Mouse (Mus musculus): ENCODE results near the gene Tcf7. TPM values are rescaled to one million over a fixed set of nuclear protein-coding genes. Genes with fewer than 3 reads are reported as not detected.
A peak's percentile ranks its signal among the peaks of the same experiment; 100 is the strongest.

The Tcf7 gene
- total and polyA plus RNA-seq, 2 experiments from 2014 or later: 2.0 to 3.1 TPM

GRCm38 (mm10) chr11:52319664-52320063, 36.9 kb upstream of the Tcf7 start:
- Histone ChIP-seq H3K9me3 (ENCODE audit: low read length) (no peaks in the 10 kb centered on the region), H3K4me3 (ENCODE audit: low read depth, low read length) (no peak overlapping the region), H3K4me2 (ENCODE audit: low read depth, low read length, poor library complexity, severe bottlenecking) (no peak overlapping the region), H3K4me1 (ENCODE audit: insufficient read depth, low read length) (no peaks in the 10 kb centered on the region), H3K27ac (ENCODE audit: low read depth, low read length) (no peak overlapping the region), H3K9ac (replicated peaks; ENCODE audit: low read length, poor library complexity, severe bottlenecking) (no peak overlapping the region), H3K27me3 (ENCODE audit: insufficient read depth, low read length) (no peaks in the 10 kb centered on the region; the same call in 1 of the 2 replicates), H3K36me3 (ENCODE audit: insufficient read depth, low read length) (no peaks in the 10 kb centered on the region)
- no peak for TF ChIP-seq CTCF (IDR thresholded peaks at IDR 0.05)
- 88% methylated on average over 4 of the region's 4 CpGs for WGBS
- DNase-seq (ENCODE audit: low spot score): no peak
- ATAC-seq (ENCODE audit: low FRiP score): no peak

- Histone ChIP-seq H3K9me3 (ENCODE audit: low read length) (no peaks in the 10 kb centered on the region), H3K27me3 (ENCODE audit: insufficient read depth, low read length) (no peaks in the 10 kb centered on the region; the same call in 1 of the 2 replicates), H3K27ac (ENCODE audit: low read depth, low read length) (no peak overlapping the region), H3K4me2 (ENCODE audit: low read depth, low read length, poor library complexity, severe bottlenecking) (no peak overlapping the region), H3K36me3 (ENCODE audit: insufficient read depth, low read length) (no peaks in the 10 kb centered on the region), H3K4me3 (ENCODE audit: low read depth, low read length) (no peak overlapping the region), H3K4me1 (ENCODE audit: insufficient read depth, low read length) (no peaks in the 10 kb centered on the region), H3K9ac (replicated peaks; ENCODE audit: low read length, poor library complexity, severe bottlenecking) (no peak overlapping the region)
- ATAC-seq (ENCODE audit: low FRiP score) (no peak), DNase-seq (ENCODE audit: low spot score) (no peak)
- 74% methylated on average over 13 of the region's 13 CpGs for WGBS
- TF ChIP-seq CTCF (IDR thresholded peaks at IDR 0.05): no peak
These were observed 35.6 kb upstream of the Tcf7 start for GRCm38 (mm10) chr11:52318445-52318844.

GRCm38 (mm10) chr11:52314102-52314793, 31.4 kb upstream of the Tcf7 start:
- ATAC-seq (ENCODE audit: low FRiP score): no peak
- H3K9me3 ChIP-seq (ENCODE audit: low read length): no peaks in the 10 kb centered on the region
- peak; percentile 40 for DNase-seq (ENCODE audit: low spot score)
- WGBS: 19% methylated on average over 26 of the region's 26 CpGs
- no peaks in the 10 kb centered on the region; the same call in 1 of the 2 replicates for H3K27me3 ChIP-seq (ENCODE audit: insufficient read depth, low read length)
- no peaks in the 10 kb centered on the region for H3K4me1 ChIP-seq (ENCODE audit: insufficient read depth, low read length)
- 0 out of 2 replicates have a peak overlapping the region, but pooled peaks have one; percentile 15 for H3K4me2 ChIP-seq (ENCODE audit: low read depth, low read length, poor library complexity, severe bottlenecking)
- 0 out of 2 replicates have a peak overlapping the region, but pooled peaks have one; percentile 8 for H3K9ac ChIP-seq (replicated peaks; ENCODE audit: low read length, poor library complexity, severe bottlenecking)
- no peaks in the 10 kb centered on the region for H3K36me3 ChIP-seq (ENCODE audit: insufficient read depth, low read length)
- no peak overlapping the region for H3K4me3 ChIP-seq (ENCODE audit: low read depth, low read length)
- no peak overlapping the region for H3K27ac ChIP-seq (ENCODE audit: low read depth, low read length)
- peak; percentile 67 for TF ChIP-seq CTCF (IDR thresholded peaks at IDR 0.05)

- Histone ChIP-seq H3K4me3 (ENCODE audit: low read depth, low read length) (no peak overlapping the region), H3K9ac (replicated peaks; ENCODE audit: low read length, poor library complexity, severe bottlenecking) (no peak overlapping the region), H3K9me3 (ENCODE audit: low read length) (no peaks in the 10 kb centered on the region), H3K36me3 (ENCODE audit: insufficient read depth, low read length) (no peaks in the 10 kb centered on the region), H3K4me1 (ENCODE audit: insufficient read depth, low read length) (no peaks in the 10 kb centered on the region), H3K4me2 (ENCODE audit: low read depth, low read length, poor library complexity, severe bottlenecking) (no peak overlapping the region), H3K27me3 (ENCODE audit: insufficient read depth, low read length) (no peaks in the 10 kb centered on the region; the same call in 1 of the 2 replicates), H3K27ac (ENCODE audit: low read depth, low read length) (no peak overlapping the region)
- no peak for TF ChIP-seq CTCF (IDR thresholded peaks at IDR 0.05)
- ATAC-seq (ENCODE audit: low FRiP score): no peak
- WGBS: 79% methylated on average over 14 of the region's 14 CpGs
- DNase-seq (ENCODE audit: low spot score): no peak
These were observed 27.9 kb upstream of the Tcf7 start for GRCm38 (mm10) chr11:52310709-52311108.

- no peaks in the 10 kb centered on the region for H3K4me1 ChIP-seq (ENCODE audit: insufficient read depth, low read length)
- WGBS: 84% methylated on average over 3 of the region's 3 CpGs
- ATAC-seq (ENCODE audit: low FRiP score) (no peak), DNase-seq (ENCODE audit: low spot score) (no peak)
- no peaks in the 10 kb centered on the region for H3K36me3 ChIP-seq (ENCODE audit: insufficient read depth, low read length)
- no peak overlapping the region for H3K9ac ChIP-seq (replicated peaks; ENCODE audit: low read length, poor library complexity, severe bottlenecking)
- H3K27ac ChIP-seq (ENCODE audit: low read depth, low read length): no peak overlapping the region
- H3K9me3 ChIP-seq (ENCODE audit: low read length): no peaks in the 10 kb centered on the region
- H3K4me2 ChIP-seq (ENCODE audit: low read depth, low read length, poor library complexity, severe bottlenecking): no peak overlapping the region
- H3K27me3 ChIP-seq (ENCODE audit: insufficient read depth, low read length): no peaks in the 10 kb centered on the region
- TF ChIP-seq CTCF (IDR thresholded peaks at IDR 0.05): no peak
- H3K4me3 ChIP-seq (ENCODE audit: low read depth, low read length): no peak overlapping the region
These were observed 26.7 kb upstream of the Tcf7 start for GRCm38 (mm10) chr11:52309487-52309886.

GRCm38 (mm10) chr11:52306431-52306830, 23.6 kb upstream of the Tcf7 start:
- Histone ChIP-seq H3K27ac (ENCODE audit: low read depth, low read length) (no peak overlapping the region), H3K36me3 (ENCODE audit: insufficient read depth, low read length) (no peaks in the 10 kb centered on the region), H3K4me3 (ENCODE audit: low read depth, low read length) (no peak overlapping the region), H3K4me2 (ENCODE audit: low read depth, low read length, poor library complexity, severe bottlenecking) (no peak overlapping the region), H3K9ac (replicated peaks; ENCODE audit: low read length, poor library complexity, severe bottlenecking) (no peak overlapping the region), H3K27me3 (ENCODE audit: insufficient read depth, low read length) (no peaks in the 10 kb centered on the region), H3K4me1 (ENCODE audit: insufficient read depth, low read length) (no peaks in the 10 kb centered on the region), H3K9me3 (ENCODE audit: low read length) (no peaks in the 10 kb centered on the region)
- TF ChIP-seq CTCF (IDR thresholded peaks at IDR 0.05): no peak
- no peak for DNase-seq (ENCODE audit: low spot score)
- 86% methylated on average over 7 of the region's 7 CpGs for WGBS
- no peak for ATAC-seq (ENCODE audit: low FRiP score)

Data from midbrain, postnatal 0 days (tissue).